Mouse (Mus musculus) forebrain, embryonic 10.5 days (tissue): ENCODE data around the gene Lrfn3. TPM values are rescaled to one million over a fixed set of nuclear protein-coding genes. Genes with fewer than 3 reads are reported as not detected.

Experiments used
- polyA plus RNA-seq: library from polyadenylated mRNA; unstranded; fragments of >200 nt; fragmentation: Nextera tagmentation; extraction: Ambion mirVana; gene quantifications from 2 replicates; pipeline ENCODE4 v1.2.1, GENCODE M21; 2016

Gene Lrfn3
- polyA plus RNA-seq, 1 experiment from 2014 or later: 5.3 TPM

Other genes starting within 250 kb of the Lrfn3 start
- 10.7 and 11.5 TPM in 2 replicates for gene Zfp382, start 240.8 kb downstream of the Lrfn3 start, polyA plus RNA-seq
- 20.3 and 21.1 TPM in 2 replicates for gene Zfp146, start 193.0 kb downstream of the Lrfn3 start, polyA plus RNA-seq
- gene Cox7a1, start 178.6 kb downstream of the Lrfn3 start, polyA plus RNA-seq: 4.0 and 4.5 TPM in 2 replicates
- 45.9 and 51.2 TPM in 2 replicates for gene Capns1, start 164.0 kb downstream of the Lrfn3 start, polyA plus RNA-seq
- gene Polr2i, start 130.8 kb downstream of the Lrfn3 start, polyA plus RNA-seq: 163 and 169 TPM in 2 replicates
- 248 and 257 TPM in 2 replicates for gene Tbcb, start 130.5 kb downstream of the Lrfn3 start, polyA plus RNA-seq
- gene Ovol3, start 127.0 kb downstream of the Lrfn3 start, polyA plus RNA-seq: not detected in 2 replicates
- gene Thap8, start 82.7 kb downstream of the Lrfn3 start, polyA plus RNA-seq: 0.38 and 0.48 TPM in 2 replicates
- gene Wdr62, start 82.4 kb downstream of the Lrfn3 start, polyA plus RNA-seq: 18.7 and 20.3 TPM in 2 replicates
- 52.8 and 53.1 TPM in 2 replicates for gene Clip3, start 71.0 kb downstream of the Lrfn3 start, polyA plus RNA-seq
- 82.3 and 90.2 TPM in 2 replicates for gene Alkbh6, start 54.1 kb downstream of the Lrfn3 start, polyA plus RNA-seq
- gene Syne4, start 48.0 kb downstream of the Lrfn3 start, polyA plus RNA-seq: 29.8 and 32.8 TPM in 2 replicates
- gene E130208F15Rik, start 41.0 kb downstream of the Lrfn3 start, polyA plus RNA-seq: 3.0 and 3.2 TPM in 2 replicates
- gene Sdhaf1, start 38.9 kb downstream of the Lrfn3 start, polyA plus RNA-seq: 17.3 and 19.5 TPM in 2 replicates
- gene Tyrobp, start 51.0 kb upstream of the Lrfn3 start, polyA plus RNA-seq: 10.4 and 12.1 TPM in 2 replicates
- gene Hcst, start 57.1 kb upstream of the Lrfn3 start, polyA plus RNA-seq: 0.38 TPM in 1 of 2 replicates, not detected in the other
- gene Nfkbid, start 59.0 kb upstream of the Lrfn3 start, polyA plus RNA-seq: 1.3 and 1.5 TPM in 2 replicates
- 25.4 and 33.7 TPM in 2 replicates for gene Aplp1, start 82.8 kb upstream of the Lrfn3 start, polyA plus RNA-seq
- 0.29 and 0.52 TPM in 2 replicates for gene Kirrel2, start 94.9 kb upstream of the Lrfn3 start, polyA plus RNA-seq
- 0.07 TPM in 1 of 2 replicates, not detected in the other for gene Nphs1, start 95.5 kb upstream of the Lrfn3 start, polyA plus RNA-seq
- not detected in 2 replicates for gene Prodh2, start 130.8 kb upstream of the Lrfn3 start, polyA plus RNA-seq
- 29.7 and 31.9 TPM in 2 replicates for gene Arhgap33, start 172.3 kb upstream of the Lrfn3 start, polyA plus RNA-seq
- gene Hspb6, start 189.4 kb upstream of the Lrfn3 start, polyA plus RNA-seq: 4.3 and 4.6 TPM in 2 replicates
- gene Proser3, start 189.5 kb upstream of the Lrfn3 start, polyA plus RNA-seq: 15.2 and 16.1 TPM in 2 replicates
- gene Lin37, start 197.1 kb upstream of the Lrfn3 start, polyA plus RNA-seq: 40.7 and 44.2 TPM in 2 replicates
- 96.1 and 96.7 TPM in 2 replicates for gene U2af1l4, start 200.5 kb upstream of the Lrfn3 start, polyA plus RNA-seq
- 16.1 and 16.3 TPM in 2 replicates for gene Gm49396, start 200.6 kb upstream of the Lrfn3 start, polyA plus RNA-seq
- 124 and 126 TPM in 2 replicates for gene Psenen, start 200.9 kb upstream of the Lrfn3 start, polyA plus RNA-seq
- 5.9 and 7.1 TPM in 2 replicates for gene Igflr1, start 202.7 kb upstream of the Lrfn3 start, polyA plus RNA-seq
- 10.1 and 10.4 TPM in 2 replicates for gene Kmt2b, start 226.0 kb upstream of the Lrfn3 start, polyA plus RNA-seq
- 0.09 and 0.20 TPM in 2 replicates for gene Zbtb32, start 236.1 kb upstream of the Lrfn3 start, polyA plus RNA-seq